Mouse (Mus musculus) ES-E14 (cell line): ENCODE measurements around the gene Tmem178.

Source experiments
- CHD2 ChIP-seq: IDR thresholded peaks from 2 replicates; pipeline ENCODE4 v1.6.1; 2014; ENCODE audit warnings: mild to moderate bottlenecking, low read depth, low read length, inconsistent platforms
- HCFC1 ChIP-seq: IDR thresholded peaks from 2 replicates; pipeline ENCODE4 v1.6.1; 2012; ENCODE audit warnings: low read length, inconsistent platforms, borderline replicate concordance; ENCODE audit not compliant: insufficient read depth
- MAFK ChIP-seq: IDR thresholded peaks from 2 replicates; pipeline ENCODE4 v1.6.1; 2014; ENCODE audit warnings: mild to moderate bottlenecking, low read depth, low read length, inconsistent platforms; ENCODE audit not compliant: insufficient read depth
- ZC3H11A ChIP-seq: IDR thresholded peaks from 2 replicates; pipeline ENCODE4 v1.6.1; 2012; ENCODE audit warnings: low read depth, mild to moderate bottlenecking, inconsistent platforms, low read length, borderline replicate concordance

- TF ChIP-seq MAFK (no peak), ZC3H11A (no peak), CHD2 (no peak), HCFC1 (no peak)
Measured at GRCm38 (mm10) chr17:80903121-80903875, 41.1 kb upstream of the Tmem178 start.
